Mouse (Mus musculus): ENCODE measurements around the gene Ptprc. TPM values are rescaled to one million over a fixed set of nuclear protein-coding genes. Genes with fewer than 3 reads are reported as not detected.

The Ptprc gene
- polyA plus RNA-seq, 1 experiment from 2014 or later, result 5.3 TPM

Other genes with a start within 250 kb of the Ptprc start
- not detected in 2 replicates for gene Atp6v1g3, start 98.0 kb upstream of the Ptprc start, polyA plus RNA-seq (2014; fragmentation: Nextera tagmentation; extraction: Ambion mirVana)

All from intestine, embryonic 14.5 days (tissue).